Mouse (Mus musculus) thymus, adult 2 months (tissue): ENCODE results near the gene Pla2r1.

Source experiments
- CTCF ChIP-seq: fragments of 200-500 bp; IDR thresholded peaks from 2 replicates; pipeline ENCODE4 v1.5.1; 2012; ENCODE audit warnings: mild to moderate bottlenecking, control low read depth, low read length, moderate library complexity, borderline replicate concordance; ENCODE audit not compliant: control insufficient read depth, poor library complexity, insufficient read depth; ENCODE audit errors: extremely low read depth
- POLR2A ChIP-seq: fragments of 200-500 bp; IDR thresholded peaks from 2 replicates; pipeline ENCODE4 v1.6.1; 2012; ENCODE audit warnings: mild to moderate bottlenecking, low read length, control low read depth, moderate library complexity; ENCODE audit not compliant: control insufficient read depth, poor library complexity, insufficient read depth; ENCODE audit errors: extremely low read depth

DNA sequence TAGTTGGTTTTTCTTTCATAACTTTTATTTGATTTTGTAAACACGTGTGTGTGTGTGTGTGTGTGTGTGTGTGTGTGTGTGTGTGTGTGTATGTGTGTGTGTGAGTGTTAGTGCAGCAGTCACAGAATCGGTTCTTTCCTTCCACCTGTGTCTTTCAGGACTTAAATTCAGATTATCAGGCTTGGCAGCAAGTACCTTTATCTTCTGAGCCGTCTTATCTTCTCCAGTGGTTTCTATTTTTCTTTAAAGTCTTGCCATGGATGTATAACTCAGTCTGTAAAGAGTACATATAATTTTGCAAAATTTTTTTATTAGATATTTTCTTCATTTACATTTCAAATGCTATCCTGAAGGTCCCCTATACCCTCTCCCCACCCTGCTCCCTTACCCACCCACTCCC lies 165.7 kb downstream of the Pla2r1 start:
- TF ChIP-seq POLR2A (no peak), CTCF (no peak)
